Mouse (Mus musculus) gastrocnemius, postnatal 25 days (tissue): ENCODE results near the gene Car5b. TPM values are rescaled to one million over a fixed set of nuclear protein-coding genes. Genes with fewer than 3 reads are reported as not detected.

Source experiments
- DNase-seq: peaks from one replicate; pipeline ENCODE4 v3.0.0; 2022
- total RNA-seq, 2 experiments: library from RNA; stranded (reverse); gene quantifications; 1 replicate in 1 of 2; 2 replicates in 1 of 2; pipeline ENCODE4 v1.2.3; 2021

Car5b gene
- total RNA-seq, 2 experiments from 2014 or later = 0.31 to 4.2 TPM

DNA sequence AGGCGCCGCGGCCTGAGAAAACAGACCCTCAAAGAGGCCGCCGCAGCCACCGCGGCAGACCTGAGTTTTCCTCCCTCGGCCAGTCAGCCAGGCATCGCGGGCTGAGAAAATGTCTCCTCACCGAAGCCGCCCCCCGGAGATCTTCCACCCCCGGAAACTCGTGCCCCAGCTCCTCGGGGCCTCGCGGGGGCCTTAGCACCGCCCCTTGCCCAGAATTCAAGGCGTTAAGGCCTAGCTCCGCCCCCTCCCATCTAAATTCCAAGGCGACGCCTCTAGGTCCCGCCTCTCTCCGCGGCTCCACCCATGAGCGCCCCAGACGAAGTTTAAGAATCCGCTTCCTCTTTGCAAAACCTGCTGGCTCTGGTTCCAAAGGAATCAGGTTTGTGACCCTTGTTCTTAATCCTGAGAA, 69.3 kb downstream of the Car5b start, which contains the start of gene Zrsr2:
TSS of gene Zrsr2 (minus strand) at position 195 of the 409 bp plus-strand sequence.
- peak; percentile 80 for DNase-seq

DNA sequence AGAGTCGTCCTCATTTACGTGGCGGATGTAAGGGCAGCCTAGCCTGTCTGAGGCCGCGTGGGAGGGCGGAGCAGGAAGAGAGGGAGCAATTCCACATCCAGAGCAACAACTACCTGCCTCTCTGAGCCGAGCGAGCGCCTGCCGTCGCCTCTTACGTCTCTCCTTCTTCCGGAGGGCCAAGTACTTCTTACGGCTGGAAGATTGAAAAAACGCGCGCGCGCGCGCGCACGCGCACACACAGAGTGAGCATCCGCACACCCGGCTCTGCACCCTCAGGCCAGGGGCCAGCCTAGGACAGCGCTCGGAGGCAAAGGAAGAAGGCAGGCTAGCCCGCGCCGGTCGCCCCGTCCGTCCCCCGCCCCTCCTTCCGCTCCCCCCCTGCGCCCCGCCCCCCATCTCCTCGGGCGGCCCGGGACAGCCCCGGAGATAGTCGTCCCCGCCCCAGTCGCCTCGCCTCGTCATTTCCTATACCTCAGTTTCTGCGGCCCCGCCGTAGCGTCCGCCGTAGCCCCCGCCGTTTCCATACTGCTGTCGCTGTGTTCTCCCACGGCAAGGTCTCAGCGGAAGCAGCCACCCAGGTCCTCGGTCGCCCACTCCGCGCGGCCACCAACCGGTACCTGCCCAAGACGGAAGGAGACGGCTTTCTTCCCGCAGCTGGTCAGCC, 69.9 kb downstream of the Car5b start:
- peak; percentile 67 for DNase-seq

DNA sequence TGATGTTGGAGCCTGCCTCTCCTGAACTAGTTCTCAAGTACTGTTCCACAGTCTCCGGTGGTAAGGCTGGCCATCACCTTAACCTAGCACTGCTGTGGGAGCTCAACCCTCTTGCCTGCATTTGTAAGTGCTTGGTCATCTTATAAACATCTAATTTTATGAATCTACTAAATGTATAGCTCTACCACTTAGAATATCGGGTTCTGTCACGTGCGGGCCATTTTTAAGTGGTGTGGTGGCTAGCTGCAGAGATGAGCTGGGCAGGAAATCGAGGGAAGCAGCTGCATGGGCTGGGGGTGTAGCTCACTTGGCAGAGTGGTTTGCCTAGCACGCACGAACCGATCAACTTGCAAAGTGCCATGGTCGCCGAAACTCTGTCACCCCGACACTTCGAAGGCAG, 70.4 kb downstream of the Car5b start:
- DNase-seq = no peak

DNA sequence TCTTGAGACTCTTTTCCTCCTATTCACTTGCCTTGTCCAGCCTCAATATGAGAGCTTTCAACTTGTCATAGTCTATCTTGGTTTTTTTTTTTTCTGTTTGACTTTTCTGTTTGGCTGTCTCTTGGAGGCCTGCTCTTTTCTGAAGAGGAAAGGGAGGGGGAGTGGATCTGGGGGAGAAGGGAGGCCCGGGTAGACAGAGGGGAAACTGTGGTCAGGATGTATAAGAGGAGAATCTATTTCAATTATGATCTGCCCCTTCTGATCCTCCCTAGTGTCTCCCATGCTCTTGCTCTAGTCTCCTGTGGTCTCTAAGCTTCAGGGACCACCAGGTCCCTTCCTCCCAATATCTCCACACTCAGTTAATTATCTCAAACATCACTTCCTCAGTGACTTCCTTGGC, 76.2 kb downstream of the Car5b start:
- no peak for DNase-seq

DNA sequence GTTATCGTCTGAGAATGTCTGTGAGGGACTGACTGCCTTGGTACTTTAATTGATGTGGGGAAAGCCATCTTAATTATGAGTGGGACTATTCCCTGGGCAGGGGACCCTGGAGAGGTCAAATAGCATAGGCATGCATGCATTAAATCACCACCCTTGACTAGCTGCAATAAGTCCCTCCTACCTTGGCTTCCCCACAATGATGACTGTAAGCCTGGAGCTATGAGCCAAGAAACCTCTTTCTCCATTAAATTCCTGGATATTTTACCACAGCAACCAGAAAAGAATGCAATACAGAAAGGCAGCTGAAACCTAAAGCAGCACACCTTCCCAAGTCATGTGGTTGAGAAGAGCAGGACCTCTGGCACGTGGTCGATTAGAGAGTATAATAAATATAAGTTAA, 83.4 kb downstream of the Car5b start:
- DNase-seq = no peak

DNA sequence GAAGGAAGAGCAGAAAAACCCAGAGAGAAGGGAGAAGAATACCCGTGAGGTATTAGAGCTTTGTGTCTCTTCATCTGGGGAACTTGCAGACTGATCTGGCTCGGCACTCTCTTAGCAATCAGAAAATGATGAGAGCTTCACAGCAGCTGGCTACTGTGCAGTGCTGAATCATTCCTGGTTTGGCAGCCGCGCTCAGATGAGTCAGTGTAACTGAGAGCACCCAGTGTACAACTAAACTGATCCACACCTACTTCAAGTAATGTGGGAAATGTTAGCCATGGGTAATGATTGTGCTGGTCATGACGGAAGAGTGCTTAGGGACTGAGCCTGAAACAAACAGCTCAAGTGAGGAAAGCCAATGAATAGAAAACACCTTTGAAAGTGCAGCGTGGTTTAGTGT, 89.2 kb downstream of the Car5b start:
- peak; percentile 67 for DNase-seq

DNA sequence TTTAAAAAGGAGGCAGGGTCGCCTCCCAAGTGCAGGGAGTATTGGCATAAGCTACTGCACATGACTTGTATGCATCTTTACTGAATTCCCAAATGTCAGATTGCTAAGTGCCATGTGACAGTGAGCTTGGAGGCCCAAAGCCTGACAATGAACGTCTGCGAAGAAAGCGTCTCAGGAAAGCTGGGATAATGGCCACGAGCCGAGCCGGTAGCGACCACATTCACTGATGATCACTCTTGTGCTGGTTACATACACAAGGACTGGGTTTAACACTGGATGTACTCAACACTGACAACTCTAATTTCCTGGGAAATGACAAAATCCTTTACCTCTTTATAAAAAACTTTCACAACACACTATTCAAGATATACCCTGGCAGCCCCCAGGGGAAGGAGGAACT, 93.1 kb downstream of the Car5b start:
- DNase-seq = no peak

DNA sequence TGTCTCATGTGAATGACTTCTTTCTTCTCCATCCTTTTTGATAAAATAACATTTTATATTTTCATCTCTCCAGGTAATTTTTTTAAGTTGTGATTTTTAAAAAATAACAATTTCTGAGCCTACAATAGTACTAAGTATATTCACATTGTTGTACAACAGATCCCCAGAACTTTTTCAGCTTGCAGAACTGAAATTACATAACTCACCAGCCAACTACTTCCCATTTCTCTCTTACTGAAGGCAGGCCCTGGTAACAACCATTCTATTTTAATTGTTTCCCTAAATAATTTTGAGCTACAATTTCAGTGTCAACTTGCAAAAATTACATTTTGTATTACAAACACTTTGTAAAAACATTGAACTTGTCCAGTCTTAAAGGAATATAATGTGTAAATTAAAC, 98.2 kb downstream of the Car5b start:
- no peak for DNase-seq

Other genes starting within 250 kb of the Car5b start
- gene Ap1s2, start 119.0 kb downstream of the Car5b start, total RNA-seq = 10 to 100 TPM; 21.0 to 28.6 TPM
- gene Zrsr2, start 69.3 kb downstream of the Car5b start, total RNA-seq = 10 to 100 TPM; 12.1 to 15.5 TPM
- 1 to 10 TPM; 2.6 to 3.6 TPM for gene Siah1b, start 48.5 kb upstream of the Car5b start, total RNA-seq
- not detected for gene Cltrn, start 60.8 kb upstream of the Car5b start, total RNA-seq
- gene Ace2, start 111.3 kb upstream of the Car5b start, total RNA-seq = under 1 TPM; 0.56 to 0.67 TPM
- under 1 TPM; 0.36 to 0.56 TPM for gene Bmx, start 230.2 kb upstream of the Car5b start, total RNA-seq
- 1 to 10 TPM; 3.5 to 4.5 TPM for gene Pir, start 241.4 kb upstream of the Car5b start, total RNA-seq